Mouse (Mus musculus) adrenal gland (tissue): ENCODE data around the gene Tbc1d24.

Source experiments
- intact Hi-C: fragments of 180-260 bp; cut with DNase I; formaldehyde crosslinking; loops from one replicate; pipeline ENCODE4 v1.15.1; 2025

Tbc1d24 gene

GRCm38 (mm10) chr17:24193268-24193667 lies 12.1 kb downstream of the Tbc1d24 start:
- intact Hi-C loops, result no loop called here

GRCm38 (mm10) chr17:24192848-24193247 lies 12.5 kb downstream of the Tbc1d24 start:
- intact Hi-C loops, result no loop called here

GRCm38 (mm10) chr17:24191481-24191880 lies 13.9 kb downstream of the Tbc1d24 start:
- intact Hi-C loops, result no loop called here

- intact Hi-C loops, result no loop called here
Observed at GRCm38 (mm10) chr17:24190934-24191333, 14.4 kb downstream of the Tbc1d24 start.

- intact Hi-C loops, result loop anchor here (5.0 kb wide), 3 partner anchors 33 to 218 kb away; partner anchors contain the start of genes Ntn3 and Tbc1d24
Observed at GRCm38 (mm10) chr17:24174259-24174658, 31.1 kb downstream of the Tbc1d24 start.

GRCm38 (mm10) chr17:24173423-24173822 lies 31.9 kb downstream of the Tbc1d24 start:
- intact Hi-C loops, result loop anchor here (5.0 kb wide), 3 partner anchors 34 to 219 kb away; partner anchors contain the start of genes Ntn3 and Tbc1d24

DNA sequence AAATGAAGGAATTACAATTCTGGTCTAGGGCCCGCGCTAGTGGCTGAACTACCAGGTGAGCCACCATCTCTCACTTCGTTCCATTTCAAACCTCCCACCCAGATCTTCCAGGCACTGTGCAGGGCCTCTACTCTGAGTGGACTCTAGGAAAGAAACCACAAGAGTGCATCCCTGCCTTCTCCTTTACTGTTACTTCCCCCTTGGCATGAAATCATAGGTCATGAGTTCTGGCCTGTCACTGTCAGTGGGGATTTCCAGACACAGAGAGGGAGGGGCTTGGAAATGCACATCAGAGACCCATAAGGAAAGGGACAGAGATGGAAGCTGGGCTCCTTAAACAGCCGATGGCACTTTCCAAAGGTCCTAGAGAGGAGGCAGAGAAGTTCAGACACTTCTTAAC lies 33.6 kb downstream of the Tbc1d24 start:
- intact Hi-C loops, result loop anchor here (5.0 kb wide), 3 partner anchors 36 to 221 kb away; partner anchors contain the start of genes Ntn3 and Tbc1d24

- intact Hi-C loops, result loop anchor here (5.0 kb wide), 3 partner anchors 37 to 222 kb away; partner anchors contain the start of genes Ntn3 and Tbc1d24
Observed at GRCm38 (mm10) chr17:24170729-24171128, 34.6 kb downstream of the Tbc1d24 start.

GRCm38 (mm10) chr17:24170125-24170524 lies 35.2 kb downstream of the Tbc1d24 start:
- intact Hi-C loops, result loop anchor here (5.0 kb wide), 3 partner anchors 37 to 222 kb away; partner anchors contain the start of genes Ntn3 and Tbc1d24

- intact Hi-C loops, result loop anchor here (5.0 kb wide), 3 partner anchors 38 to 223 kb away; partner anchors contain the start of genes Ntn3 and Tbc1d24
Observed at GRCm38 (mm10) chr17:24169317-24170065, 35.9 kb downstream of the Tbc1d24 start, which contains the start of gene Atp6v0c. Atp6v0c (minus strand) TSS chr17:24169702.

DNA sequence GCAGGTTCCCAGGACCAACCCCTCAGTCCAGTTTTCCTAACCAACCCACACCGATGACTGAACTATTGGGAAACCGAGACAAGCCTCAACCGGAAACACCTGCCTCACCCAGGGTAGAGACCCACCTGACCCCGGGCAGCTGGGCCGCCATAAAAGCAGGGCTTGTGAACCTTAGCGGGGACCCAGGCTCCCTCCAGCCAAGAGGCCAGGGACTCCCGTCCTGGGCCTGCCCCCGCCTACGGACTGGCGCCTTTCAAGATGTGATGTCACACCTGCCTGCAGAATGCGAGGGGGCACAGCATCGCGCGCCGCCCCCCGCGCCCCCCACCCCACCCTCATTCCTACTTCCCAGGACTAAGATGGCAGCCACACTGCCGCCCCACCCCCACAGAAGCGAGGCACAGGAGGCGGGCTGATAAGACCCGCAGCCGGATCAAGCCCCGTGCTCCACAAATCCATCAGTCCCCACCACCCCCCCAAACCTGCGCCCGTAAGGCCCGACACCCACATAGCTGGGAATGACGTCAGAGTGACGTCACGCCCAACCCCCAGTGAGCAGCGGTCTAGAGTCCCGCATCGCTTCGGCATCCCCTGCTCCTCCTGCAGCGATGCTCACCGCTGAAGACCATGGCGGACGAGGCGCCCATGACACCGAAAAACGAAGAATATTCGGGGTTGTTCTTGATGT lies 36.6 kb downstream of the Tbc1d24 start:
- intact Hi-C loops, result no loop called here

DNA sequence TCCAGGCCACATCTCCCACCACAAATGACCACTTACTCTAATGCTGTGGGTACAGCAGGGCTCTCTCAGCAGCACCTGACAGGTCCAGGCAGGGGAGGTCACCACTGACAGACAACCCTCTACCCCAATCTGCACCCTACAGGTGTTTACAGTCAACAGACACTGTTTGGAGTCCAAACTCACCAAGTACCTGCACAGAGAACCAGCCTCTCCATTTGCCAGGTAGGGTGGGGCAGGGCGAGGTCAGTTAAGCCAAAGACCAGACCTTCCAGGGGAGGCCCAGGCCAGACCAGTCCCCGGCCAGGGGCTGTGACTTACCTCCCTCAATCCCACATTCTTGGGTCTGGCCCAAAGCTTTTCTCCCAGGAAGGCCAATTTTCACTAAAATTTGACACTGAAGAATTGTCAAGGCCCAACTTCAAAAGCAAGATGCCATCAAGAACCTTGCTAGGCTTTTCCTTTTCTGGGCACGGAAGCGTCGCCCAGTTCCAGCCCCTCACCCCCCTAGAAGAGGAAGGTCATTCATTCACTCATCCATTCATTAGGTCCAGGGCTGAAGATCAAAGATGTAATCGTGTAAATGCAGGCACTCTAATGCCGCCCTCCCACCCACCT lies 37.4 kb downstream of the Tbc1d24 start:
- intact Hi-C loops, result no loop called here

DNA sequence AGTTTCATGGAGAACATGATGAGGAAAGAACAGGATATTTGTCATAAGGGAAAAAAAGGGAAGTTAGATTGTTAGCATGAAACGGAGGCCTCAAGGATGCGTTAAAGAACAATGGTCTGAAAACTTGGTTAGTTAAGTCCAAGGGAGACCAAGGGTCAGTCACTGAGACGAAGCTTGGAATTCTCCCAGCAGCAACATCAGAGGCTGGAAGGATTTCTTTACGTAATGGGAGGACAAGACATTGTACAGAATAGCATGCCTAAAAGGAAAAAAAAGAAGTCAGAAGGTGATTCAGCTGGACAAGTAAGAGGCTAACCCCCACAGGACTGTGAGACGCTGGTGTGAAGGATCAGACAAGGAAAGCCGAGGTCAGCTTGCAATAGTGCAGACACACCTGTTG lies 38.2 kb downstream of the Tbc1d24 start:
- intact Hi-C loops, result no loop called here

- intact Hi-C loops, result no loop called here
Observed at GRCm38 (mm10) chr17:24164566-24165259, 40.6 kb downstream of the Tbc1d24 start.

- intact Hi-C loops, result no loop called here
Observed at GRCm38 (mm10) chr17:24163176-24163962, 42.0 kb downstream of the Tbc1d24 start, which contains the start of gene Amdhd2. Amdhd2 (minus strand) TSS chr17:24163766.

- intact Hi-C loops, result no loop called here
Observed at GRCm38 (mm10) chr17:24162584-24163175, 42.7 kb downstream of the Tbc1d24 start.

GRCm38 (mm10) chr17:24161466-24161865 lies 43.9 kb downstream of the Tbc1d24 start:
- intact Hi-C loops, result no loop called here

GRCm38 (mm10) chr17:24157526-24157925 lies 47.8 kb downstream of the Tbc1d24 start:
- intact Hi-C loops, result loop anchor here (5.0 kb wide), 1 partner anchor 235 kb away; no protein-coding TSS in a partner anchor

GRCm38 (mm10) chr17:24157121-24157520 lies 48.2 kb downstream of the Tbc1d24 start:
- intact Hi-C loops, result loop anchor here (5.0 kb wide), 1 partner anchor 235 kb away; no protein-coding TSS in a partner anchor
